Mouse (Mus musculus) CH12.LX (cell line): ENCODE data around the gene Guca1b. TPM values are rescaled to one million over a fixed set of nuclear protein-coding genes. Genes with fewer than 3 reads are reported as not detected.
A peak's percentile ranks its signal among the peaks of the same experiment; 100 is the strongest.
"Not testable (repeated sequence)": the region's sequence is repeated elsewhere in the genome, so short reads cannot be mapped to it uniquely, and the experiment has no call there.

Experiments
- DNase-seq: peaks from one replicate; pipeline ENCODE4 v3.0.0-alpha.2; 2013; ENCODE audit errors: extremely low read depth
- H3K27ac ChIP-seq: 2 replicates; pipeline ENCODE4 v1.5.1; 2012; ENCODE audit warnings: low read depth, mild to moderate bottlenecking, control low read depth, moderate library complexity; ENCODE audit not compliant: insufficient read depth
- H3K27me3 ChIP-seq: replicated peaks from 2 replicates; pipeline ENCODE3; 2012; ENCODE audit warnings: inconsistent platforms
- H3K36me3 ChIP-seq, 2 experiments: replicated peaks in 1 of 2; 2 replicates each; pipeline versions ENCODE3 to v1.6.1; 2012; ENCODE audit warnings: inconsistent platforms in 1 of 2, low read length in 1 of 2, mild to moderate bottlenecking in 1 of 2, mixed read lengths in 1 of 2, moderate library complexity in 1 of 2; ENCODE audit not compliant: control insufficient read depth in 1 of 2, insufficient read depth in 1 of 2
- H3K4me1 ChIP-seq, 2 experiments: 2 replicates each; pipeline ENCODE4 v1.6.1; 2012; ENCODE audit warnings: inconsistent platforms in 1 of 2, moderate library complexity in 1 of 2; ENCODE audit not compliant: insufficient read depth in 2 of 2, control insufficient read depth in 1 of 2
- H3K4me2 ChIP-seq: 2 replicates; pipeline ENCODE4 v1.6.1; 2012; ENCODE audit warnings: low read depth, mild to moderate bottlenecking, control low read depth; ENCODE audit not compliant: poor library complexity, insufficient read depth, severe bottlenecking
- H3K4me3 ChIP-seq, 3 experiments: fragments of 150-350 bp in 1 of 3; sonication (generic) in 1 of 3; replicated peaks in 1 of 3; 2 replicates each; pipeline versions ENCODE3 to v1.5.1; 2011 to 2012; ENCODE audit warnings: low read depth in 2 of 3, low read length in 2 of 3, mild to moderate bottlenecking in 2 of 3, moderate library complexity in 2 of 3, control low read depth in 1 of 3, improper control_type of control experiment in 1 of 3, inconsistent platforms in 1 of 3, mixed read lengths in 1 of 3; ENCODE audit not compliant: poor library complexity in 1 of 3
- H3K79me2 ChIP-seq: replicated peaks from 2 replicates; pipeline ENCODE4 v1.6.1; 2012; ENCODE audit warnings: mild to moderate bottlenecking, moderate library complexity; ENCODE audit not compliant: control insufficient read depth, poor library complexity, insufficient read depth, severe bottlenecking; ENCODE audit errors: extremely low read depth
- H3K9ac ChIP-seq: 2 replicates; pipeline ENCODE4 v1.6.1; 2012; ENCODE audit warnings: low read depth, mild to moderate bottlenecking, control low read depth, moderate library complexity; ENCODE audit not compliant: insufficient read depth
- H3K9me3 ChIP-seq: replicated peaks from 2 replicates; pipeline ENCODE3; 2012; ENCODE audit warnings: low read length, inconsistent platforms, mixed read lengths
- BHLHE40 ChIP-seq: IDR thresholded peaks from 2 replicates; pipeline ENCODE4 v1.6.1; 2011; ENCODE audit warnings: mild to moderate bottlenecking, low read depth, low read length, improper control_type of control experiment
- CHD1 ChIP-seq: IDR thresholded peaks from 2 replicates; pipeline ENCODE4 v1.6.1; 2012; ENCODE audit warnings: low read depth, low read length, improper control_type of control experiment, inconsistent platforms
- CHD2 ChIP-seq: IDR thresholded peaks from 2 replicates; pipeline ENCODE4 v1.6.1; 2011; ENCODE audit warnings: low read length, improper control_type of control experiment
- CTCF ChIP-seq, 2 experiments: IDR thresholded peaks in 1 of 2; conservative IDR thresholded peaks in 1 of 2; 2 replicates each; pipeline ENCODE4 v1.5.1; 2011 to 2012; ENCODE audit warnings: low read depth in 2 of 2, low read length in 2 of 2, improper control_type of control experiment in 1 of 2, inconsistent platforms in 1 of 2, mild to moderate bottlenecking in 1 of 2, moderate library complexity in 1 of 2
- EP300 ChIP-seq: IDR thresholded peaks from 2 replicates; pipeline ENCODE4 v1.6.1; 2011; ENCODE audit warnings: low read length, improper control_type of control experiment
- JUN ChIP-seq: IDR thresholded peaks from 2 replicates; pipeline ENCODE4 v1.6.1; 2011; ENCODE audit warnings: low read depth, mild to moderate bottlenecking, low read length, improper control_type of control experiment, moderate library complexity; ENCODE audit not compliant: insufficient read depth
- JUND ChIP-seq: conservative IDR thresholded peaks from 2 replicates; pipeline ENCODE4 v1.6.1; 2011; ENCODE audit warnings: low read depth, low read length, improper control_type of control experiment
- MAFK ChIP-seq: IDR thresholded peaks from 2 replicates; pipeline ENCODE4 v1.6.1; 2011; ENCODE audit warnings: low read length, improper control_type of control experiment; ENCODE audit not compliant: insufficient replicate concordance
- MEF2A ChIP-seq: IDR thresholded peaks from 2 replicates; pipeline ENCODE4 v1.6.1; 2014; ENCODE audit warnings: low read depth, mild to moderate bottlenecking, inconsistent platforms, low read length, improper control_type of control experiment, borderline replicate concordance
- MXI1 ChIP-seq: IDR thresholded peaks from 2 replicates; pipeline ENCODE4 v1.6.1; 2011; ENCODE audit warnings: mild to moderate bottlenecking, low read depth, low read length, improper control_type of control experiment
- NELFE ChIP-seq: IDR thresholded peaks from 2 replicates; pipeline ENCODE4 v1.6.1; 2011; ENCODE audit warnings: low read depth, low read length, improper control_type of control experiment
- RAD21 ChIP-seq: IDR thresholded peaks from 2 replicates; pipeline ENCODE4 v1.6.1; 2011; ENCODE audit warnings: low read depth, mild to moderate bottlenecking, low read length, improper control_type of control experiment, moderate library complexity
- SMC3 ChIP-seq: IDR thresholded peaks from 2 replicates; pipeline ENCODE4 v1.6.1; 2011; ENCODE audit warnings: low read depth, low read length, improper control_type of control experiment
- TCF12 ChIP-seq: IDR thresholded peaks from 2 replicates; pipeline ENCODE4 v1.6.1; 2014; ENCODE audit warnings: low read depth, mild to moderate bottlenecking, inconsistent platforms, low read length, improper control_type of control experiment
- USF1 ChIP-seq: IDR thresholded peaks from 2 replicates; pipeline ENCODE4 v1.6.1; 2014; ENCODE audit warnings: low read depth, mild to moderate bottlenecking, inconsistent platforms, low read length, improper control_type of control experiment
- USF2 ChIP-seq: conservative IDR thresholded peaks from 2 replicates; pipeline ENCODE4 v1.6.1; 2011; ENCODE audit warnings: low read depth, low read length, improper control_type of control experiment
- ZMIZ1 ChIP-seq: IDR thresholded peaks from 2 replicates; pipeline ENCODE4 v1.6.1; 2012; ENCODE audit warnings: low read depth, mild to moderate bottlenecking, inconsistent platforms, low read length, improper control_type of control experiment
- ZNF384 ChIP-seq: IDR thresholded peaks from 2 replicates; pipeline ENCODE4 v1.6.1; 2012; ENCODE audit warnings: low read depth, low read length, improper control_type of control experiment, inconsistent platforms
- dilution Hi-C: fragments of 300-500 bp; cut with MboI; formaldehyde crosslinking; loops from 2 replicates; pipeline ENCODE4 v1.14.3; 2020; ENCODE audit warnings: low sequenced_read_pairs; ENCODE audit not compliant: extremely low pct_unique_long_range_greater_than_20kb, extremely low pct_ligation_motif_present
- in situ Hi-C: fragments of 300-500 bp; cut with MboI; formaldehyde crosslinking; loops from 3 replicates; pipeline ENCODE4 v1.14.3; 2019; ENCODE audit warnings: low sequenced_read_pairs, low pct_ligation_motif_present, low pct_unique_long_range_greater_than_20kb, mixed read lengths
- polyA plus RNA-seq: library from polyadenylated mRNA; unstranded; fragments of >175 nt; gene quantifications from 2 replicates; pipeline ENCODE4 v1.2.1, GENCODE M21; 2012; ENCODE audit warnings: low read depth; ENCODE audit not compliant: insufficient read length
- total RNA-seq, 2 experiments: library from RNA; depleted of rRNA; stranded (reverse); fragments of 300-350 nt in 1 of 2; fragments of >200 nt in 1 of 2; gene quantifications; 2 replicates each; pipeline ENCODE4 v1.2.3; 2012 to 2014

The Guca1b gene
- total and polyA plus RNA-seq, 3 experiments: 0.59 to 1.6 (median 0.62) TPM

- H3K36me3 ChIP-seq: no peaks in the 10 kb centered on the region
- no peak overlapping the region for H3K4me2 ChIP-seq
- no peaks in the 10 kb centered on the region for H3K79me2 ChIP-seq
- in situ Hi-C loops: no loop called here
- DNase-seq: no peak
- H3K4me3 ChIP-seq: no peak overlapping the region
- TF ChIP-seq CTCF (conservative IDR thresholded peaks at IDR 0.05 in 1 of 2, IDR thresholded peaks at IDR 0.05 in 1 of 2; ENCODE audit: low read depth in 2 of 2, low read length in 2 of 2): no peak
- no peak for TF ChIP-seq ZMIZ1
- no peak for TF ChIP-seq MAFK
- dilution Hi-C loops: no loop called here
- H3K27ac ChIP-seq: no peak overlapping the region
- peaks cover 41% of the 10 kb centered on the region for H3K27me3 ChIP-seq
- 0 out of 4 replicates have a peak, but pooled peaks cover 0 to under 1% of the 10 kb centered on the region in 2 experiments for H3K4me1 ChIP-seq
- no peak overlapping the region for H3K9ac ChIP-seq
- no peaks in the 10 kb centered on the region for H3K9me3 ChIP-seq
These were observed 22.7 kb downstream of the Guca1b start for GRCm38 (mm10) chr17:47407717-47408557.

GRCm38 (mm10) chr17:47408558-47408898 is 23.3 kb downstream of the Guca1b start:
- no peaks in the 10 kb centered on the region for H3K79me2 ChIP-seq
- H3K9me3 ChIP-seq: no peaks in the 10 kb centered on the region
- dilution Hi-C loops (no loop called here), in situ Hi-C loops (no loop called here)
- H3K4me3 ChIP-seq: no peak overlapping the region
- no peak overlapping the region for H3K27ac ChIP-seq
- peaks cover 43% of the 10 kb centered on the region for H3K27me3 ChIP-seq
- no peak overlapping the region for H3K9ac ChIP-seq
- H3K4me1 ChIP-seq: peaks cover 0 to 2% of the 10 kb centered on the region in 2 experiments; a peak in 1 of 4 replicates
- TF ChIP-seq CTCF (conservative IDR thresholded peaks at IDR 0.05 in 1 of 2, IDR thresholded peaks at IDR 0.05 in 1 of 2; ENCODE audit: low read depth in 2 of 2, low read length in 2 of 2): peak; percentile 72 to 79
- no peak for TF ChIP-seq CHD1
- no peak for TF ChIP-seq JUN
- TF ChIP-seq NELFE: no peak
- TF ChIP-seq RAD21: peak; percentile 66
- TF ChIP-seq ZNF384: no peak
- peak; percentile 60 for TF ChIP-seq SMC3
- TF ChIP-seq TCF12: no peak
- no peak for TF ChIP-seq USF2
- TF ChIP-seq JUND: no peak
- no peak for TF ChIP-seq USF1
- no peak for TF ChIP-seq CHD2
- no peak for TF ChIP-seq MEF2A
- no peak for TF ChIP-seq EP300
- TF ChIP-seq BHLHE40: no peak
- no peak for TF ChIP-seq MXI1
- no peaks in the 10 kb centered on the region for H3K36me3 ChIP-seq
- DNase-seq: peak; percentile 56
- no peak overlapping the region for H3K4me2 ChIP-seq

GRCm38 (mm10) chr17:47409897-47410861 is 25.0 kb downstream of the Guca1b start:
- H3K79me2 ChIP-seq, H3K9ac ChIP-seq, H3K4me1 ChIP-seq, in situ Hi-C loops, H3K36me3 ChIP-seq, H3K9me3 ChIP-seq, H3K27ac ChIP-seq, H3K4me3 ChIP-seq, DNase-seq, dilution Hi-C loops, H3K4me2 ChIP-seq: not testable (repeated sequence)
- H3K27me3 ChIP-seq: peaks cover 44% of the 10 kb centered on the region
